Mouse (Mus musculus) thymus, postnatal 0 days (tissue): Measurements from ENCODE around the gene Higd1b. TPM values are rescaled to one million over a fixed set of nuclear protein-coding genes. Genes with fewer than 3 reads are reported as not detected.

ENCODE experiments used
- DNase-seq: peaks from one replicate; pipeline ENCODE4 v3.0.0-alpha.2; 2015; ENCODE audit warnings: low spot score
- polyA plus RNA-seq: library from polyadenylated mRNA; unstranded; fragments of >200 nt; fragmentation: Nextera tagmentation; extraction: Ambion mirVana; gene quantifications from 2 replicates; pipeline ENCODE4 v1.2.1, GENCODE M21; 2015

Gene Higd1b
- polyA plus RNA-seq = 4.2 and 4.8 TPM in 2 replicates

GRCm38 (mm10) chr11:102835549-102835948, at the start of gene Higd1b:
Higd1b (plus strand) TSS chr11:102835849.
- DNase-seq = no peak

DNA sequence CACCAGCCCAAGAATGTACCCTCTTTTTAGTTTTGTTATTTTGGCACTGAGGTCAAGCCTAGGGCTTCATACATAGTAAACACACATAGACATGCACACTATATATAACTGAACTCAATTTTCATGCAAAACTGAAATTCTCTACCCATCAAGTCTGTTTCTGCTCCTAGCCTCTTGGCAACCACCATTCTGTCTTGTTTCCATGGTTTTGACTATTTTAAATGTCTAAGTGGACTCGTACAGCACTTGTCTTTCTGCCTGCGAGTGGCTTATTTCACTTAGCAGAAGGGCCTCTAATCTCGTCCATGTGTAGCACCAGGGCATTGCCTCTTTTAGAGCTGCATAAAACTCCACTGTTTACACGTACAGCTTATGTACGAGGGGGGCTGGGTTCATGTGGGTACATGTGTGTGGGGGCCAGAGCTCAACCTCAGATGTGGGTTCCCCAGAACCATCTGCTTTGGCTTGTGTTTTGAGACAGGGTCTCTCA, 47.9 kb upstream of the Higd1b start:
- DNase-seq = no peak

DNA sequence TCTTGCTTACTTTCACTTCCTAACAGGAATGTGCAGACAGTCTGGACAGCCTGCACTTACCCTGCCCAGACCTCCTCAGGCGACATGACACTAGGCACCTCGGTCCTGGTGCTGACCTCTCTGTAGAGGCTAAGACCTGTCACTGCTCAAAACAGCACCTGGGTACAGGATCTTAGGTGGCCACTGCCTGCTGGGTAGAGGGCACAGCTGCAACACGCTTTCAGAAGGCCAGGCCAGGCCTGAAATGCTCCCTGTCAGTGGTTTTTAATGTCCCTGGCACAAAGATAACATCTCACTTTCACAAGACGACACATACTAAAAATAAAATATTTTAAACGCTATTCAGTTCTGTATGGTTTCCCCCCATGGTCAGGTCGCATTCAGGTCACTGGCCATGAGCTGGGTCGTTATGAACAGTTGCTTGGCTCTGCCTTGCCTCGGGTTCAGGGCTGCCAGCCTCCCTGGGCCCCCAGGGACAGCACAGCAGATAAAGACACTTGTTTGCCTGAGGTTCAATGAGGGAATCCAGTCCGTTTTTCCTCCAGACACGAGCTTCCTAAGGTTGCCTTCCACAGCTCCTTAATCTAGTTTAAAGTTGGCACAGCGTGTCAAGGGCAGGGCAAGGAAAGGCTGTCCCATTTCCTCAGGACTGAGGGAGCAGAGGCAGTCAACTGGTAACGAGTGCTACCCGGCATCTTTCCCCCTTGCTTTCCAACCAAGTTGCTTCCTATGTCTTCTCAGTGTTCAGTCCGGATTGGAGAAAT, 43.8 kb upstream of the Higd1b start:
- DNase-seq = no peak

DNA sequence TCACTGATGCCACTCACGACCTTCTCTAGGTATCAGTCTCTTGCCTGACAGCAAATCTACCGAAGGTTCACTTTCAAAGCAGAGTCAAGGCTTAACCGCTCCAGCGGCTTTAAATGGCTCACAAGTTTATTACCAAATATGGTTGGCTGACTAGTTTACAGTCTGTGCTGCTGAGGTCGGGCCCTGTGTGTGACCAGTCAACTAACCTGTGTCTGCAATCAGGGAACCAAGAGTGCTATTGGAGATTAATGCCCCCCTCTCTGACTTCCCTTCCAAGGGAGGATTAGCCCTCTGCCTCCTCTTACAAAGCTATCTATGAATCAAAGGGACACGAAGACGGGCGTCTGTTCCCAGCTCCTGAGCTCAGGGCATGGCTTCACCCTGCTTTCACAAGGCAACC, 41.5 kb upstream of the Higd1b start:
- no peak for DNase-seq

- DNase-seq = no peak
Observed at GRCm38 (mm10) chr11:102803453-102803852, 32.2 kb upstream of the Higd1b start.

DNA sequence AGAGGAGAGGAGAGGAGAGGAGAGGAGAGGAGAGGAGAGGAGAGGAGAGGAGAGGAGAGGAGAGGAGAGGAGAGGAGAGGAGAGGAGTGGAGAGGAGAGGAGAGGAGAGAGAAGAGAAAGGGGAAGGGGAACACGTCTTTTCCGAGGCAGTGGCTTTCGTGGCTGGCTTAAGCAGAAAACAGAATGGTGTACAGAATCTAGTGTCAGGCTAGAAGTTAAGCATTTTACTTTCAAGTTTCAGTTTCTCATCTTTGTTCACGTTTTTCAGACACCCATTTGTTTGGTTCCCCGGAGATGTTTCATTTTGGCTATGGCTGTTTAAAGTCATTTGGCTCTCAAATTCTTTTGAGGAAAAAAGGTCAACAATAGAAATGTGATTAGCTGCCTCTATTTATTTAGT, 27.4 kb upstream of the Higd1b start:
- no peak for DNase-seq

- DNase-seq = no peak
Observed at GRCm38 (mm10) chr11:102810721-102811485, 24.7 kb upstream of the Higd1b start.

- no peak for DNase-seq
Observed at GRCm38 (mm10) chr11:102814881-102815280, 20.8 kb upstream of the Higd1b start.

DNA sequence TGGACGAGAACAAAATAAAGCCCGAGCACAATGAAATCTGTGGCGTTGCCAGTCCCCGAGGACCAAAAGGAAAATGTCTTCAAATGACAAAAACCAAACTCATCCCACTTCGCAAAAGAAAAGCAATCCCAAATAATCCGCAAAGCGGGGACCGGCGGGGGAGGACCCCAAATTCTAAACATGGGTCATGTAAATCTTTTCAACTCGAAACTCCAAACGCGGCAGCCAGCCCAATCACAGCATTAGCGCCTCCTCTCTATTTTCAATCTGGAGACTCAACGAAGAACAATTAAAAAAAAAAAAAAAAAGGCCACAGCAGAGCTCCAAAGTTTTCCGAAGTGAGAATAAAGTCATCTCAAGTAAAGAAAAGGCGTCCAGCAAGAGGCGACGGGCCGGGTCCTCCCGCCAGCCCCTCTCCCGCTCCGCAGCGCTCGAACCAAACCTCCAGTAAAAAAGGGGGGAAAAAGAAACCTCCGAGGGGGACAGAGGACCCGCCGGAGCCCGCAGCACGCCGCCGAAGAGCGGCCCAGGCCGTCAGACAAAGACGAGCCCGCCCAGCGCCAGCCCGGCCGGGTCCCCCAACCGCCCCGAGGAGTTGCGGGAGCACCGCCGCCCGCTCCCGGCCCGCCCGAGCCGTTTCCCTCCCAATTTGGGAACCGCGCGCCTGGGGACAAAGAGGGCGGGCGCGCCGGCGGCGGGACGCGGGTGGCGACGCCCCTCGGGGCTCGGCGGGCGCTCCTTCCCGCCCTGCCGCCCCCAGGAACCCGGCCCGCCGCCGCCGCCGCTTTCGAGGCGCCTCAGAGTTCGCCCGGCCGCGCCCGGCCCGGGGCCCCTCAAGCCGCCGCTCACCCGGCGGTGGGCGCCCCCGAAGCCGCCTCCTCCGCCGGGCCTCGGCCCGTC, 17.3 kb upstream of the Higd1b start:
- peak; percentile 17 for DNase-seq

GRCm38 (mm10) chr11:102819021-102819782, 16.4 kb upstream of the Higd1b start, which contains the start of gene Gjc1:
Gjc1 (minus strand) TSS chr11:102819700.
- DNase-seq = peak; percentile 15

DNA sequence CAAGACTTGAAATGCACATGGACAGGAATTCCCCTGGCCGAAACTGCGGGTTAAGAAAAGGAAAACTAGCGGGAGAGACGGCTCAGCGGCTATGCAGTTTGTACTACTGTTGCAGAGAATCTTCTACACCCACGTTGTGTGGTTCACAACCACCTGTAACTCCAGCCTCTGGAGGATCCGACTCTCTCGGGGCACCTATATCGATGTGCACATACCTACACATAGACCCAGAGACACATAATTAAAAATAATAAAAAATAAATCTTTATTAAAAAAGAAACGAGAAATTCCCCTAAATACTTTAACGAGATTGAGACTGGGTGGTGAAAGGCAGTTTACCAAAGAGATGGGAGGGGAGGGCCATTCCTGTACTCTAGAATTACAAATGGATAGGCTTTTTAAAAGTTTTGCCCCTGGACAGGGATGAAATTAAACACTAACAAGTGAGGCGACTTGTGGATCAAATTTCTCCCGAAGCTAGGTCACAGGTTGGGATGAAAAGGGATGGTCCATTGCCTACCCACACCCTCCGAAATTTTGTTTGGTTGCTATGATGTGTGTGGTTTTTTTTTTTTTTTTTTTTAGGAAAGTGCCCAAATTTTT, 15.8 kb upstream of the Higd1b start:
- DNase-seq = no peak

DNA sequence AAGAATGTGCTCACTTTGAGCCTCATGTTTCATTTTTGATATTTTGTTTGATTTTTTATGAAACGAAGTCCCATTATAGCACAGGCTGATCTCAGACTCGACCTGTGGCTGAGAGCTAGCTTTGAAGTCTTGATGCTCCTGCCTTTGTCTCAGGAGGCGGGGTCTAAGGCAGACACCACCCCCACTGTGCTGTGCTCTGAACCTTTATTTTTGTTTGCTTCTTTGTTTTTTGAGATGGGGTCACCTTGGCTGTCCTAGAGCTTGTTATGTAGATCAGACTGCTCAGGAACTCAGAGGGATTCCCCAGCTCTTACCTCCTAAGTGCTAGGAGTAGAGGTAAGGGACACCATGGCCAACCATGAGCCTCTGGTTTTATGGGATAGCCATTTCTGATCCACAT, 15.2 kb upstream of the Higd1b start:
- DNase-seq = peak; percentile 3

- DNase-seq = peak; percentile 10
Observed at GRCm38 (mm10) chr11:102821231-102821630, 14.4 kb upstream of the Higd1b start.

DNA sequence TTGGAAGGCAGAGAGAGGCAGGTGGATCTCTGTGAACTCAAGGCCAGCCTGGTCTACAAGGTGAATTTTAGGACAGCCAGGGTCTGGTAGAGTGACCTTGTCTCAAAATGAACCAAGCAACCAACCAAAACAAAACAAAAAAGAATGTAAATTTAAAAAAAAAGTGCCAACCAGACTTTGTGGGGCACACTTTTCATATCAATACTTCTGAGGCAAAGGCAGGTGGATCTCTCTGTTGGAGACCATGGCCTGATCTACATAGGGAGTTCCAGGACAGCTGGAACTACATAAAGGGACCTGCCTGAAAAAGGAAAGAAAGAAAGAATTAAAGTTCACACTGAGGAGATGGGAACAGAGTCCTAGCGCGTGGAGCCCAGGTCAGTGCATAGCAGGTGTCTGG, 9.2 kb upstream of the Higd1b start:
- no peak for DNase-seq

GRCm38 (mm10) chr11:102827097-102827496, 8.6 kb upstream of the Higd1b start:
- DNase-seq = no peak

DNA sequence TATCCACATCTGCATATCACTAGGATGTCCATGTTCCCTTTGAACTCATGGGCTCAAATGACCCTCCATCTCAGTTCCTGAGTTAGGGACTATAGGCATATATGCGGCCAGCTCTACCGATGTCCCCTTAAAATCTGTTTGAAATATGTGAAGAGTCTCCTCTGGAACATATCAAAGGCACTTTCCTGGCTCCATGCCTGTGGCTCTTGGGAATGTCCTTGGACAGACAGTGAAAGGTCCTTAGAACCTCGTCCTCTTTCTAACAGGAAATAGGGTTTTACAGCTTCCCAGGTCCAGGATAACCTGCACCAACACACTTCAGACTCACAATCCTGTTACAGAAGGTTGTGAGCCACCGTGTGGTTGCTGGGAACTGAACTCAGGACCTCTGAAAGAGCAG, 5.4 kb upstream of the Higd1b start:
- DNase-seq = no peak

DNA sequence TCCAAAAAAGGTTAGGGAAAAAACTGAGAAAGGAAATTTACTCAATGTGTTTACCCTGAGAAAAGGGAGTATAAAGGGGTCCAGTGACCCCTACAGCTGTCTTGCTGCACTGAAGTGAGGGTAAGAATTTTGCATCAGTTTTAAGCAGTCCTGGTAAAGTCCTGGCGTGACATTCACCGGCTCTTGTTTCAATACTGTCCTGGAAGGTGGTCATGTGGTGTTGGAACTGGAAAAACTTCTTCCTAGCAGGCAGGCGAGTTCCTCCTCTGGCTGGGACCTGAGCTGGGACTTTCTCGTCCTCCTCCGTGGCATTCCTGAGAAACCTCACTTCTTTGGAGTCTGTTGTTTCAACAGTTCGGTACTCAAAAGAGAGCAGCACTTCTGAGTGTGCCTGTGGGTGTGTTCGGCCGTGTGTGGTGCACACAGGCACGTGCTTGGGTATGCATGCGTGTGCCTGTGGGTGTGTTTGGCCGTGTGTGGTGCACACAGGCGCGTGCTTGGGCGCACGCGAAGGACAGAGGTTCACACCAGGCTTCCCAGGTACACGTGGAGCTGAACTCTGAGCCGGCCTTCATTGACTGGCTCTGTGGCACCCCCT, 2.9 kb upstream of the Higd1b start:
- DNase-seq = no peak

DNA sequence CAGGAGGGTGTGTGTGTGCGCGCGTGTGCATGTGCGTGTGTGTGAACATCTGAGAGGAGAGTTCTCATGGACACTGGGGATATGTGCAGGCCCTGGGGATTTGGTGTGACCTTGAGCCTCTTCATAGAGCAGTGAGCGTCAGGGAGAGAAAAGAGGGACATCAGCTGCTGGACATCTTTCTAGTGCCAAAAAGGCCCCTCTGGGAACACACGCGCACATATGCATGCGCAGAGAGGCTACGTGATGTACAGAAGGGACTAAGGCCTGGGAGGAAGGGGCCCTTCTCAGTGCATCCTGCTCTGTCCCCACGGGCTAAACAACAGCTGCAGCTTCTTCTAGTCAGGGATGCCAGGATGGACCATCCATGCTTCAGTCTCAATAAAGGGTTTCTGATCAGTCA, 1.4 kb upstream of the Higd1b start:
- no peak for DNase-seq

GRCm38 (mm10) chr11:102836146-102836545, 497 bp downstream of the Higd1b start:
- DNase-seq = no peak

GRCm38 (mm10) chr11:102837385-102837784, 1.7 kb downstream of the Higd1b start:
- DNase-seq = no peak
